Mouse (Mus musculus) stomach, postnatal 0 days (tissue): ENCODE data around the gene Noto.

ENCODE experiments used
- CTCF ChIP-seq: IDR thresholded peaks from 2 replicates; pipeline ENCODE4 v1.5.1; 2016; ENCODE audit warnings: antibody characterized with exemption, low read depth, mild to moderate bottlenecking, moderate library complexity
- EP300 ChIP-seq: optimal IDR thresholded peaks from 2 replicates; pipeline ENCODE3; 2016; ENCODE audit warnings: antibody characterized with exemption

- TF ChIP-seq CTCF, result no peak
- TF ChIP-seq EP300, result no peak
Observed at GRCm38 (mm10) chr6:85380901-85381647, 42.6 kb upstream of the Noto start.
